Mouse (Mus musculus) MEL (cell line): ENCODE measurements at regions not wholly inside any gene's neighbourhood (a gene's known extent, or its start where the extent isn't known, plus 50 kb on each side); places are given as distances from the start of the nearest gene placed in this dataset.

Experiments
- BHLHE40 ChIP-seq: IDR thresholded peaks from 2 replicates; pipeline ENCODE4 v1.6.1; 2012; ENCODE audit warnings: low read depth, mild to moderate bottlenecking, inconsistent platforms, low read length, improper control_type of control experiment, borderline replicate concordance
- CTCF ChIP-seq, 3 experiments: IDR thresholded peaks in 2 of 3; conservative IDR thresholded peaks in 1 of 3; 2 replicates each; pipeline ENCODE4 v1.5.1; 2011 to 2012; ENCODE audit warnings: low read length in 3 of 3, low read depth in 2 of 3, mild to moderate bottlenecking in 2 of 3, improper control_type of control experiment in 1 of 3, inconsistent platforms in 1 of 3, mixed read lengths in 1 of 3, moderate library complexity in 1 of 3; ENCODE audit not compliant: control insufficient read depth in 1 of 3, insufficient read depth in 1 of 3, poor library complexity in 1 of 3, severe bottlenecking in 1 of 3
- GATA1 ChIP-seq: IDR thresholded peaks from 2 replicates; pipeline ENCODE4 v1.6.1; 2011; ENCODE audit warnings: low read depth, low read length, improper control_type of control experiment
- HCFC1 ChIP-seq: IDR thresholded peaks from 2 replicates; pipeline ENCODE4 v1.6.1; 2012; ENCODE audit warnings: low read depth, mild to moderate bottlenecking, inconsistent platforms, low read length, improper control_type of control experiment, moderate library complexity
- MAFK ChIP-seq: IDR thresholded peaks from 2 replicates; pipeline ENCODE4 v1.6.1; 2011; ENCODE audit warnings: low read depth, mild to moderate bottlenecking, low read length, improper control_type of control experiment, borderline replicate concordance
- MAX ChIP-seq: IDR thresholded peaks from 2 replicates; pipeline ENCODE4 v1.6.1; 2011; ENCODE audit warnings: low read length, improper control_type of control experiment
- MXI1 ChIP-seq: IDR thresholded peaks from 2 replicates; pipeline ENCODE4 v1.6.1; 2011; ENCODE audit warnings: mild to moderate bottlenecking, low read depth, low read length, improper control_type of control experiment
- NELFE ChIP-seq: IDR thresholded peaks from 2 replicates; pipeline ENCODE4 v1.6.1; 2011; ENCODE audit warnings: low read depth, low read length, improper control_type of control experiment
- POLR2A ChIP-seq, 2 experiments: IDR thresholded peaks; 2 replicates each; pipeline ENCODE4 v1.6.1; 2011 to 2012; ENCODE audit warnings: low read length in 2 of 2, mild to moderate bottlenecking in 2 of 2, control low read depth in 1 of 2, improper control_type of control experiment in 1 of 2, low read depth in 1 of 2, moderate library complexity in 1 of 2; ENCODE audit not compliant: control insufficient read depth in 1 of 2, insufficient read depth in 1 of 2, poor library complexity in 1 of 2
- RAD21 ChIP-seq: IDR thresholded peaks from 2 replicates; pipeline ENCODE4 v1.6.1; 2011; ENCODE audit warnings: mild to moderate bottlenecking, low read depth, low read length, improper control_type of control experiment
- ZKSCAN1 ChIP-seq: IDR thresholded peaks from 2 replicates; pipeline ENCODE4 v1.6.1; 2012; ENCODE audit warnings: low read depth, mild to moderate bottlenecking, inconsistent platforms, low read length, improper control_type of control experiment, moderate library complexity

- TF ChIP-seq GATA1 (no peak), MAX (no peak), RAD21 (no peak), POLR2A (IDR thresholded peaks at IDR 0.05; ENCODE audit: control insufficient read depth in 1 of 2, insufficient read depth in 1 of 2, low read depth in 1 of 2, low read length in 2 of 2, poor library complexity in 1 of 2) (no peak), NELFE (no peak), CTCF (IDR thresholded peaks at IDR 0.05 in 2 of 3, conservative IDR thresholded peaks at IDR 0.05 in 1 of 3; ENCODE audit: control insufficient read depth in 1 of 3, insufficient read depth in 1 of 3, low read depth in 2 of 3, low read length in 3 of 3, poor library complexity in 1 of 3, severe bottlenecking in 1 of 3) (no peak), HCFC1 (no peak), MXI1 (no peak), BHLHE40 (no peak), MAFK (no peak), ZKSCAN1 (no peak)
Measured at GRCm38 (mm10) chr7:117268096-117268495, 112.7 kb upstream of the Xylt1 start.
